14 mouse cellular contexts compared by ENCODE assay signal in genomic region chr8:122593240-122593639, GRCm38 (mm10). TPM values are rescaled to one million over a fixed set of nuclear protein-coding genes. Genes with fewer than 3 reads are reported as not detected.
A peak's percentile ranks its signal among the peaks of the same experiment; 100 is the strongest.
DNase-seq lines count a peak whose midpoint lies in the region; ATAC-seq and TF ChIP-seq lines count a peak whose summit lies in the region.
"Had no signal": no experiment of that assay in that cellular context is flagged by ENCODE, and none has a peak within 500 bp of the region (broad histone marks: within the 10 kb centered on the region; RNA-seq: fewer than 3 reads in every experiment).

No protein-coding gene starts in this region.

- H3K4me3 ChIP-seq in forebrain, postnatal 0 days (ENCODE audit: low read depth, low read length), result no peak overlapping the region
- H3K4me3 ChIP-seq in forebrain, embryonic 12.5 days (replicated peaks), result no peak overlapping the region
- no peak overlapping the region for H3K4me3 ChIP-seq in neural tube, embryonic 13.5 days
- H3K4me3 ChIP-seq in neural tube, embryonic 15.5 days (replicated peaks), result no peak overlapping the region
- H3K4me3 ChIP-seq in liver, embryonic 12.5 days, result no peak overlapping the region

- H3K27ac ChIP-seq in forebrain, postnatal 0 days (ENCODE audit: low read depth, low read length), result peak overlapping the region; percentile 35; the same call in 1 of the 2 replicates
- no peak overlapping the region for H3K27ac ChIP-seq in forebrain, embryonic 12.5 days
- H3K27ac ChIP-seq in neural tube, embryonic 13.5 days (replicated peaks), result peak overlapping the region; percentile 72
- no peak overlapping the region for H3K27ac ChIP-seq in neural tube, embryonic 15.5 days (replicated peaks)
- H3K27ac ChIP-seq in liver, embryonic 12.5 days, result 0 out of 2 replicates have a peak overlapping the region, but pooled peaks have one; percentile 25
- H3K27ac ChIP-seq: kidney, postnatal 0 days had no signal

- no peaks in the 10 kb centered on the region for H3K9me3 ChIP-seq in forebrain, postnatal 0 days (ENCODE audit: low read length)
- no peaks in the 10 kb centered on the region for H3K9me3 ChIP-seq in forebrain, embryonic 12.5 days
- no peaks in the 10 kb centered on the region for H3K9me3 ChIP-seq in neural tube, embryonic 13.5 days
- no peaks in the 10 kb centered on the region for H3K9me3 ChIP-seq in neural tube, embryonic 15.5 days (replicated peaks)
- H3K9me3 ChIP-seq in liver, embryonic 12.5 days (replicated peaks), result no peaks in the 10 kb centered on the region
- H3K9me3 ChIP-seq: G1E had no signal

- no peaks in the 10 kb centered on the region for H3K27me3 ChIP-seq in forebrain, postnatal 0 days (ENCODE audit: insufficient read depth, low read length)
- H3K27me3 ChIP-seq in forebrain, embryonic 12.5 days, result no peaks in the 10 kb centered on the region
- H3K27me3 ChIP-seq in neural tube, embryonic 13.5 days, result no peaks in the 10 kb centered on the region
- H3K27me3 ChIP-seq in neural tube, embryonic 15.5 days (replicated peaks), result no peaks in the 10 kb centered on the region
- H3K27me3 ChIP-seq in liver, embryonic 12.5 days (replicated peaks), result peaks cover 5% of the 10 kb centered on the region; the same call in 1 of the 2 replicates

- no peak overlapping the region for H3K4me2 ChIP-seq in forebrain, postnatal 0 days (ENCODE audit: low read depth)
- no peak overlapping the region for H3K4me2 ChIP-seq in forebrain, embryonic 12.5 days
- H3K4me2 ChIP-seq in neural tube, embryonic 13.5 days, result no peak overlapping the region
- no peak overlapping the region for H3K4me2 ChIP-seq in neural tube, embryonic 15.5 days
- H3K4me2 ChIP-seq in liver, embryonic 12.5 days, result no peak overlapping the region
- H3K4me2 ChIP-seq: heart, embryonic 11.5 days had no signal

- 80% methylated on average over 12 of the region's 12 CpGs for WGBS in forebrain, postnatal 0 days
- WGBS in forebrain, embryonic 12.5 days, result 81% methylated on average over 12 of the region's 12 CpGs
- WGBS in neural tube, embryonic 13.5 days, result 64% methylated on average over 12 of the region's 12 CpGs
- 53% methylated on average over 12 of the region's 12 CpGs for WGBS in neural tube, embryonic 15.5 days
- 38% methylated on average over 12 of the region's 12 CpGs for WGBS in liver, embryonic 12.5 days (ENCODE audit: insufficient replicate concordance)

- no peaks in the 10 kb centered on the region for H3K4me1 ChIP-seq in forebrain, postnatal 0 days (ENCODE audit: insufficient read depth)
- H3K4me1 ChIP-seq in forebrain, embryonic 12.5 days, result no peaks in the 10 kb centered on the region
- peaks cover 16% of the 10 kb centered on the region; the same call in 1 of the 2 replicates for H3K4me1 ChIP-seq in neural tube, embryonic 13.5 days (replicated peaks)
- H3K4me1 ChIP-seq in neural tube, embryonic 15.5 days, result peaks cover 9% of the 10 kb centered on the region; the same call in 1 of the 2 replicates
- peaks cover 21% of the 10 kb centered on the region for H3K4me1 ChIP-seq in liver, embryonic 12.5 days

- ATAC-seq in forebrain, postnatal 0 days, result no peak
- no peak for ATAC-seq in forebrain, embryonic 12.5 days (ENCODE audit: low FRiP score)
- ATAC-seq in neural tube, embryonic 13.5 days (ENCODE audit: low read depth), result no peak
- ATAC-seq in neural tube, embryonic 15.5 days (ENCODE audit: low FRiP score), result no peak
- ATAC-seq in liver, embryonic 12.5 days, result peak; percentile 40; the same call in 1 of the 2 replicates
- no peak for ATAC-seq in erythroid progenitor cell, adult 5-6 weeks (replicated peaks; ENCODE audit: low FRiP score, poor library complexity, severe bottlenecking)

- no peak overlapping the region for H3K9ac ChIP-seq in forebrain, postnatal 0 days
- H3K9ac ChIP-seq in forebrain, embryonic 12.5 days, result no peak overlapping the region
- H3K9ac ChIP-seq in neural tube, embryonic 13.5 days, result 0 out of 2 replicates have a peak overlapping the region, but pooled peaks have one; percentile 23
- no peak overlapping the region for H3K9ac ChIP-seq in neural tube, embryonic 15.5 days (replicated peaks)
- H3K9ac ChIP-seq in liver, embryonic 12.5 days, result no peak overlapping the region

- no peak for TF ChIP-seq CTCF in forebrain, postnatal 0 days (IDR thresholded peaks at IDR 0.05; ENCODE audit: low read depth)

- DNase-seq in forebrain, postnatal 0 days, result no peak
- DNase-seq in cerebellum, adult 8-10 months, result no peak
- DNase-seq in cerebellum, postnatal 4 days (ENCODE audit: low spot score in 2 of 2), result no peak
- DNase-seq: cerebellum, adult 9-11 months had no signal

- H3K36me3 ChIP-seq in forebrain, postnatal 0 days (ENCODE audit: insufficient read depth), result no peaks in the 10 kb centered on the region
- no peaks in the 10 kb centered on the region for H3K36me3 ChIP-seq in forebrain, embryonic 12.5 days (replicated peaks)
- no peaks in the 10 kb centered on the region for H3K36me3 ChIP-seq in neural tube, embryonic 13.5 days
- H3K36me3 ChIP-seq in neural tube, embryonic 15.5 days, result no peaks in the 10 kb centered on the region
- H3K36me3 ChIP-seq in liver, embryonic 12.5 days, result no peaks in the 10 kb centered on the region

RNA-seq across cellular contexts. Expression of gene Aprt, which starts 16.5 kb away (rescaled TPM):
- 132 and 163 TPM in 2 replicates for total RNA-seq in forebrain, postnatal 0 days (2014; rRNA removed)
- polyA plus RNA-seq in forebrain, postnatal 0 days (2015; fragmentation: Nextera tagmentation; extraction: Ambion mirVana), result 226 and 260 TPM in 2 replicates
- 170 and 188 TPM in 2 replicates for polyA plus RNA-seq in forebrain, embryonic 12.5 days (2016; fragmentation: Nextera tagmentation; extraction: Ambion mirVana)
- polyA plus RNA-seq in neural tube, embryonic 13.5 days (2015; fragmentation: Nextera tagmentation; extraction: Ambion mirVana), result 133 and 161 TPM in 2 replicates
- 189 and 207 TPM in 2 replicates for polyA plus RNA-seq in neural tube, embryonic 15.5 days (2015; fragmentation: Nextera tagmentation; extraction: Ambion mirVana)
- polyA plus RNA-seq in liver, embryonic 12.5 days (2016; fragmentation: Nextera tagmentation; extraction: Ambion mirVana), result 226 and 253 TPM in 2 replicates
- 39.4 and 53.7 TPM in 2 replicates for total RNA-seq in erythroid progenitor cell, adult 5-6 weeks (2015; ENCODE audit: low replicate concordance)
- 12.3 and 15.5 TPM in 2 replicates for total RNA-seq in erythroid progenitor cell, adult 5-6 weeks (2017; ENCODE audit: low replicate concordance)

RNA-seq across cellular contexts. Expression of gene Galns, which starts 18.0 kb away (rescaled TPM):
- 8.8 and 12.8 TPM in 2 replicates for total RNA-seq in forebrain, postnatal 0 days (2014; rRNA removed)
- 6.0 and 8.4 TPM in 2 replicates for polyA plus RNA-seq in forebrain, postnatal 0 days (2015; fragmentation: Nextera tagmentation; extraction: Ambion mirVana)
- polyA plus RNA-seq in forebrain, embryonic 12.5 days (2016; fragmentation: Nextera tagmentation; extraction: Ambion mirVana), result 4.2 and 5.0 TPM in 2 replicates
- 5.5 and 6.5 TPM in 2 replicates for polyA plus RNA-seq in neural tube, embryonic 13.5 days (2015; fragmentation: Nextera tagmentation; extraction: Ambion mirVana)
- 6.7 and 9.5 TPM in 2 replicates for polyA plus RNA-seq in neural tube, embryonic 15.5 days (2015; fragmentation: Nextera tagmentation; extraction: Ambion mirVana)
- polyA plus RNA-seq in liver, embryonic 12.5 days (2016; fragmentation: Nextera tagmentation; extraction: Ambion mirVana), result 4.6 TPM in 2 replicates
- 4.6 and 24.5 TPM in 2 replicates for total RNA-seq in erythroid progenitor cell, adult 5-6 weeks (2015; ENCODE audit: low replicate concordance)
- total RNA-seq in erythroid progenitor cell, adult 5-6 weeks (2017; ENCODE audit: low replicate concordance), result 4.2 and 5.0 TPM in 2 replicates

RNA-seq across cellular contexts. Expression of gene Trappc2l, which starts 18.2 kb away (rescaled TPM):
- 15.3 and 31.8 TPM in 2 replicates for total RNA-seq in forebrain, postnatal 0 days (2014; rRNA removed)
- 137 and 157 TPM in 2 replicates for polyA plus RNA-seq in forebrain, postnatal 0 days (2015; fragmentation: Nextera tagmentation; extraction: Ambion mirVana)
- 42.2 and 44.2 TPM in 2 replicates for polyA plus RNA-seq in forebrain, embryonic 12.5 days (2016; fragmentation: Nextera tagmentation; extraction: Ambion mirVana)
- 84.7 and 101 TPM in 2 replicates for polyA plus RNA-seq in neural tube, embryonic 13.5 days (2015; fragmentation: Nextera tagmentation; extraction: Ambion mirVana)
- 103 and 113 TPM in 2 replicates for polyA plus RNA-seq in neural tube, embryonic 15.5 days (2015; fragmentation: Nextera tagmentation; extraction: Ambion mirVana)
- polyA plus RNA-seq in liver, embryonic 12.5 days (2016; fragmentation: Nextera tagmentation; extraction: Ambion mirVana), result 27.2 and 30.0 TPM in 2 replicates
- 18.0 and 43.2 TPM in 2 replicates for total RNA-seq in erythroid progenitor cell, adult 5-6 weeks (2015; ENCODE audit: low replicate concordance)
- total RNA-seq in erythroid progenitor cell, adult 5-6 weeks (2017; ENCODE audit: low replicate concordance), result 1.8 and 5.9 TPM in 2 replicates

RNA-seq across cellular contexts. Expression of gene Cdt1, which starts 25.4 kb away (rescaled TPM):
- total RNA-seq in forebrain, postnatal 0 days (2014; rRNA removed), result 11.5 and 14.9 TPM in 2 replicates
- polyA plus RNA-seq in forebrain, postnatal 0 days (2015; fragmentation: Nextera tagmentation; extraction: Ambion mirVana), result 6.1 and 6.5 TPM in 2 replicates
- 43.7 and 46.0 TPM in 2 replicates for polyA plus RNA-seq in forebrain, embryonic 12.5 days (2016; fragmentation: Nextera tagmentation; extraction: Ambion mirVana)
- polyA plus RNA-seq in neural tube, embryonic 13.5 days (2015; fragmentation: Nextera tagmentation; extraction: Ambion mirVana), result 7.3 and 9.2 TPM in 2 replicates
- polyA plus RNA-seq in neural tube, embryonic 15.5 days (2015; fragmentation: Nextera tagmentation; extraction: Ambion mirVana), result 6.8 and 15.4 TPM in 2 replicates
- polyA plus RNA-seq in liver, embryonic 12.5 days (2016; fragmentation: Nextera tagmentation; extraction: Ambion mirVana), result 65.7 and 66.8 TPM in 2 replicates
- total RNA-seq in erythroid progenitor cell, adult 5-6 weeks (2015; ENCODE audit: low replicate concordance), result 55.5 and 65.8 TPM in 2 replicates
- 33.0 and 77.8 TPM in 2 replicates for total RNA-seq in erythroid progenitor cell, adult 5-6 weeks (2017; ENCODE audit: low replicate concordance)

RNA-seq across cellular contexts. Expression of gene Pabpn1l, which starts 29.3 kb away (rescaled TPM):
- not detected in 2 replicates for total RNA-seq in forebrain, postnatal 0 days (2014; rRNA removed)
- polyA plus RNA-seq in forebrain, postnatal 0 days (2015; fragmentation: Nextera tagmentation; extraction: Ambion mirVana), result not detected in 2 replicates
- not detected in 2 replicates for polyA plus RNA-seq in forebrain, embryonic 12.5 days (2016; fragmentation: Nextera tagmentation; extraction: Ambion mirVana)
- not detected in 2 replicates for polyA plus RNA-seq in neural tube, embryonic 13.5 days (2015; fragmentation: Nextera tagmentation; extraction: Ambion mirVana)
- polyA plus RNA-seq in neural tube, embryonic 15.5 days (2015; fragmentation: Nextera tagmentation; extraction: Ambion mirVana), result 0.14 TPM in 1 of 2 replicates, not detected in the other
- not detected in 2 replicates for polyA plus RNA-seq in liver, embryonic 12.5 days (2016; fragmentation: Nextera tagmentation; extraction: Ambion mirVana)
- not detected in 2 replicates for total RNA-seq in erythroid progenitor cell, adult 5-6 weeks (2015; ENCODE audit: low replicate concordance)
- total RNA-seq in erythroid progenitor cell, adult 5-6 weeks (2017; ENCODE audit: low replicate concordance), result not detected in 2 replicates
- total RNA-seq: left cerebral cortex, postnatal 25 days had no signal
- polyA plus RNA-seq: C2C12; G1E; heart, embryonic 11.5 days had no signal

Comparison
In these comparisons a context has a peak if more than half of its experiments do, and no peak if none do; other contexts are left out.
1. H3K27ac ChIP-seq: peak in forebrain, postnatal 0 days (single experiment), neural tube, embryonic 13.5 days (single experiment) and liver, embryonic 12.5 days (single experiment); none in forebrain, embryonic 12.5 days (single experiment) and neural tube, embryonic 15.5 days (single experiment).